Mouse (Mus musculus) hindbrain, embryonic 11.5 days (tissue): ENCODE results near the gene Vwa5b2. TPM values are rescaled to one million over a fixed set of nuclear protein-coding genes. Genes with fewer than 3 reads are reported as not detected.
A peak's percentile ranks its signal among the peaks of the same experiment; 100 is the strongest.

Experiments
- microRNA counts: library from miRNA; unstranded; fragments of <30 nt; microRNA quantifications from one replicate; lab custom pipeline; 2015
- polyA plus RNA-seq: library from polyadenylated mRNA; unstranded; fragments of >200 nt; fragmentation: Nextera tagmentation; extraction: Ambion mirVana; gene quantifications from 2 replicates; pipeline ENCODE4 v1.2.1, GENCODE M21; 2014

The Vwa5b2 gene
- polyA plus RNA-seq, 1 experiment from 2014 or later = 1.6 TPM

MicroRNAs within 50 kb of the gene (microRNA counts, 519-probe panel; counts per million panel counts)
- microRNA mmu-miR-1224 (lab: Ali Mortazavi, UCI) = 4,279 counts per million, percentile 44 among the panel's probes with 10 or more counts

Other genes starting within 250 kb of the Vwa5b2 start
- gene Abcc5, start 163.1 kb upstream of the Vwa5b2 start, polyA plus RNA-seq = 65.4 and 89.9 TPM in 2 replicates
- gene Eif2b5, start 90.7 kb upstream of the Vwa5b2 start, polyA plus RNA-seq = 132 and 139 TPM in 2 replicates
- 50.8 and 58.9 TPM in 2 replicates for gene Dvl3, start 72.5 kb upstream of the Vwa5b2 start, polyA plus RNA-seq
- 923 and 941 TPM in 2 replicates for gene Ap2m1, start 54.0 kb upstream of the Vwa5b2 start, polyA plus RNA-seq
- 52.4 and 63.1 TPM in 2 replicates for gene Abcf3, start 40.9 kb upstream of the Vwa5b2 start, polyA plus RNA-seq
- 26.9 and 32.5 TPM in 2 replicates for gene Eef1akmt4, start 22.1 kb downstream of the Vwa5b2 start, polyA plus RNA-seq
- not detected in 2 replicates for gene Gm49333, start 22.1 kb downstream of the Vwa5b2 start, polyA plus RNA-seq
- 54.1 and 54.5 TPM in 2 replicates for gene Alg3, start 22.3 kb downstream of the Vwa5b2 start, polyA plus RNA-seq
- 6.0 and 6.2 TPM in 2 replicates for gene Camk2n2, start 31.8 kb downstream of the Vwa5b2 start, polyA plus RNA-seq
- gene Ece2, start 40.4 kb downstream of the Vwa5b2 start, polyA plus RNA-seq = 3.1 and 3.5 TPM in 2 replicates
- gene Psmd2, start 62.2 kb downstream of the Vwa5b2 start, polyA plus RNA-seq = 427 and 504 TPM in 2 replicates
- gene Eif4g1, start 78.8 kb downstream of the Vwa5b2 start, polyA plus RNA-seq = 140 and 173 TPM in 2 replicates
- 11.2 and 11.8 TPM in 2 replicates for gene Fam131a, start 103.8 kb downstream of the Vwa5b2 start, polyA plus RNA-seq
- 103 and 105 TPM in 2 replicates for gene Polr2h, start 128.2 kb downstream of the Vwa5b2 start, polyA plus RNA-seq
- gene Clcn2, start 128.3 kb downstream of the Vwa5b2 start, polyA plus RNA-seq = 20.7 and 22.0 TPM in 2 replicates
- 2.3 and 3.1 TPM in 2 replicates for gene Chrd, start 143.7 kb downstream of the Vwa5b2 start, polyA plus RNA-seq
- 0.39 and 0.83 TPM in 2 replicates for gene Thpo, start 145.0 kb downstream of the Vwa5b2 start, polyA plus RNA-seq